Mouse (Mus musculus) brain, embryonic 14.5 days (tissue): ENCODE results near the gene Zbtb18.

Experiments
- CTCF ChIP-seq: fragments of 200-500 bp; IDR thresholded peaks from 2 replicates; pipeline ENCODE4 v1.5.1; 2012; ENCODE audit warnings: inconsistent platforms, mild to moderate bottlenecking, moderate library complexity, borderline replicate concordance; ENCODE audit not compliant: insufficient read depth, insufficient read length; ENCODE audit errors: extremely low read depth
- POLR2A ChIP-seq: fragments of 200-500 bp; IDR thresholded peaks from 2 replicates; pipeline ENCODE4 v1.6.1; 2012; ENCODE audit warnings: mild to moderate bottlenecking, inconsistent platforms, borderline replicate concordance; ENCODE audit not compliant: poor library complexity, insufficient read depth, insufficient read length, severe bottlenecking; ENCODE audit errors: extremely low read depth

DNA sequence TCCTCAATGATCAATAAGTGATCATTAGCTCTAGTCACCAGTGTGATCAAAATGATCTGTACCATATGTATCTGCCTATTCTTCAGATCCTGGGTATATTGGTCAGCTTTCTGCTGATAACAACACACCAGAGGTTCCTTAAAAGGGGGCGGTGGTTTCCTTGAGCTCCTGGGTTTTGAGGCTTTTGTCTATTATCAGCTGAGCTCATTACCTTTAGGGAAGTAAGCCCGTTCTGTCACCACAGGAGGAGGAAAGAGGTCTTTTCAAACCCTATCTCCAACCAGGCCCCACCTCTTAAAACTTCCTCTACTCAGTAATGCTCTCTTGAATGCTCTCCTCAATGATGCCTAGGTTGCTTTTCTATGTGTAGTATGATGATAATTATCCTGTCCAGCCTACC lies 28.8 kb downstream of the Zbtb18 start:
- TF ChIP-seq CTCF (no peak), POLR2A (no peak)
